Comparison of ENCODE assay signal across 24 mouse cellular contexts in the genomic region with DNA sequence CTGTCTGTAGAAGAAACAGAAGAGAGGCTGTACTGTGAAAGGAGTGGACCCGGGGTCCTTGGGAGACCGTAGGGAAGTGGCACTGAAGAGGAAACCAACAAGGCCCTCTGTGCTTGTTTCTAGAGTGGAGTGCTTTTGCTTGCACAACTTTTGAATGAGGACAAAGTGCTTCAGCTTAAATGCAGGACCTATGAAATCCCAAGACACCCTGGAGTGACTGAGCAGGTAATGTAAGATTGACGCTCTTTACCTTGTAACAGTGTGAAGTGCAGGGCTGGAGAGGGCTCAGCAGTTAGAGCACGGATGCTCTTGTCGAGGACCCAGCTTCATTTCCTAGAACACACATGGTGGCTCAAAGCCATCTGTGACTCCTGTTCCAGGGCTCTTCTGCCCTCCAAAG. TPM values are rescaled to one million over a fixed set of nuclear protein-coding genes. Genes with fewer than 3 reads are reported as not detected.
DNase-seq lines count a peak whose midpoint lies in the region; ATAC-seq and TF ChIP-seq lines count a peak whose summit lies in the region.
"Had no signal": no experiment of that assay in that cellular context is flagged by ENCODE, and none has a peak within 500 bp of the region (broad histone marks: within the 10 kb centered on the region; RNA-seq: fewer than 3 reads in every experiment).

No protein-coding gene starts in this region.

- H3K9me3 ChIP-seq in lung, postnatal 0 days (ENCODE audit: low read length) = no peaks in the 10 kb centered on the region
- H3K9me3 ChIP-seq: embryonic facial prominence, embryonic 13.5 days; forebrain, embryonic 12.5 days; forebrain, embryonic 15.5 days; G1E had no signal

- ATAC-seq in lung, postnatal 0 days = peak; percentile 98
- no peak for ATAC-seq in CD4-positive, CD25-positive, alpha-beta regulatory T cell, adult 4 months
- ATAC-seq: forebrain, embryonic 15.5 days; hindbrain, postnatal 0 days; Patski had no signal

- no peaks in the 10 kb centered on the region for H3K4me1 ChIP-seq in lung, postnatal 0 days (ENCODE audit: insufficient read depth, low read depth, low read length)
- H3K4me1 ChIP-seq: embryonic facial prominence, embryonic 13.5 days; forebrain, embryonic 12.5 days; forebrain, embryonic 15.5 days had no signal

- no peak for DNase-seq in layer of hippocampus, adult 2 months (ENCODE audit: low spot score in 2 of 2)
- no peak for DNase-seq in layer of hippocampus, postnatal 10 days (ENCODE audit: low spot score in 2 of 2)
- peak; percentile 90 for DNase-seq in lung, postnatal 0 days (ENCODE audit: low spot score)
- DNase-seq in lung, postnatal 25 days (ENCODE audit: low spot score) = peak; percentile 69
- no peak for DNase-seq in heart, postnatal 25 days (ENCODE audit: low spot score)
- no peak for DNase-seq in heart, postnatal 4 days
- DNase-seq: adrenal gland, adult 2 months; adrenal gland, postnatal 14 days; cerebellum, adult 11 months; cerebellum, adult 2 months; cerebellum, adult 9-11 months; gastrocnemius, postnatal 25 days; heart, postnatal 36 days had no signal

- TF ChIP-seq EP300 in lung, postnatal 0 days (IDR thresholded peaks at IDR 0.05) = peak; percentile 83

- no peak overlapping the region for H3K9ac ChIP-seq in lung, postnatal 0 days (replicated peaks; ENCODE audit: low read depth)
- H3K9ac ChIP-seq: embryonic facial prominence, embryonic 13.5 days; forebrain, embryonic 12.5 days; forebrain, embryonic 15.5 days; hindbrain, embryonic 14.5 days had no signal

- H3K4me2 ChIP-seq in lung, postnatal 0 days (replicated peaks; ENCODE audit: low read depth, low read length) = no peak overlapping the region
- H3K4me2 ChIP-seq: embryonic facial prominence, embryonic 13.5 days; forebrain, embryonic 12.5 days; forebrain, embryonic 15.5 days; heart, embryonic 11.5 days; hindbrain, embryonic 14.5 days had no signal

- WGBS in lung, postnatal 0 days = 59% methylated on average over 5 of the region's 5 CpGs

- H3K27me3 ChIP-seq in lung, postnatal 0 days (replicated peaks; ENCODE audit: insufficient read depth, low read length) = no peaks in the 10 kb centered on the region
- H3K27me3 ChIP-seq: CH12.LX; embryonic facial prominence, embryonic 13.5 days; forebrain, embryonic 12.5 days; forebrain, embryonic 15.5 days; Patski had no signal

- no peak for TF ChIP-seq CTCF in layer of hippocampus, adult 2 months (conservative IDR thresholded peaks at IDR 0.05)
- TF ChIP-seq CTCF in lung, postnatal 0 days (IDR thresholded peaks at IDR 0.05) = no peak

- H3K4me3 ChIP-seq in layer of hippocampus, adult 2 months = no peak overlapping the region
- H3K4me3 ChIP-seq in lung, postnatal 0 days (ENCODE audit: low read depth, low read length) = no peak overlapping the region
- H3K4me3 ChIP-seq: embryonic facial prominence, embryonic 13.5 days; erythroblast, embryonic 14.5 days; forebrain, embryonic 12.5 days; forebrain, embryonic 15.5 days had no signal

- H3K36me3 ChIP-seq in lung, postnatal 0 days (ENCODE audit: insufficient read depth, low read length) = peaks cover 19% of the 10 kb centered on the region

- H3K27ac ChIP-seq in layer of hippocampus, adult 2 months = peak overlapping the region; percentile 54
- H3K27ac ChIP-seq in lung, postnatal 0 days (ENCODE audit: low read length) = no peak overlapping the region
- H3K27ac ChIP-seq: embryonic facial prominence, embryonic 13.5 days; forebrain, embryonic 12.5 days; forebrain, embryonic 15.5 days; hindbrain, embryonic 14.5 days; hindbrain, postnatal 0 days had no signal

- intact Hi-C loops in heart, postnatal 25 days (cut with DNase I) = no loop called here

RNA-seq across cellular contexts. Expression of gene Rab3gap2, which starts 31.9 kb away (rescaled TPM):
- total RNA-seq in layer of hippocampus, adult 2 months (2021) = 10 to 100 TPM; 65.8 to 70.8 TPM
- 10 to 100 TPM; 54.6 to 58.5 TPM for total RNA-seq in layer of hippocampus, postnatal 10 days (2021)
- polyA plus RNA-seq in lung, postnatal 0 days (2015; fragmentation: Nextera tagmentation; extraction: Ambion mirVana) = 14.5 and 15.1 TPM in 2 replicates
- total RNA-seq in heart, postnatal 25 days (2021) = 10 to 100 TPM; 20.6 to 20.7 TPM
- 10 to 100 TPM; 25.4 to 29.1 TPM for total RNA-seq in heart, postnatal 4 days (2021)
- 10 to 100 TPM; 14.7 to 20.7 TPM for polyA plus RNA-seq in CD4-positive, CD25-positive, alpha-beta regulatory T cell, adult 4 months (2017; shearing (Covaris generic))

Comparison
In these comparisons a context has a peak if more than half of its experiments do, and no peak if none do; other contexts are left out.
1. DNase-seq: peak in lung, postnatal 0 days (single experiment) and lung, postnatal 25 days (single experiment); none in layer of hippocampus, adult 2 months (0 of 2), layer of hippocampus, postnatal 10 days (0 of 2), heart, postnatal 25 days (single experiment) and heart, postnatal 4 days (single experiment).